Mouse (Mus musculus): ENCODE measurements around the gene Zfp282.
A peak's percentile ranks its signal among the peaks of the same experiment; 100 is the strongest.
"Not testable (repeated sequence)": the region's sequence is repeated elsewhere in the genome, so short reads cannot be mapped to it uniquely, and the experiment has no call there.

Gene Zfp282

DNA sequence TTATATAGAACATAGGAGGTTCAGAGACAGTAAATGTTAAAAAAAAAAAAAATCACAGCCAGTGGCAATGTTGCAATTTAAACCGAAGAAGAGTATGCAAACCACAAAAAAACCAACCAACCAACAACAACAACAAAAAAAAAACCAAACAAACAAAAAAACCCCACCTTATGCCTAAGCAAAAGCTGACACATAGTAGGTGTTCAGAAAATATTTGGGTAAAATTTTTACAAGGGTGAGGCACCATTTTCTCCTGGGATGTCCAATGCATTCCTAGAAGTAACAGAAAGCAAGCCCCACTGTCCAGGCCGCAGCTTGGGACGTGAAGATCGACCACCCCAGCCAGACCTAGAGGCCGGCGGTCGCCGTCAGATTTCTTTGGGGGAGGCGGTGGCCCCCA lies at the start of gene Zfp282:
TSS of gene Zfp282 (plus strand) at position 147 of the 400 bp plus-strand sequence.
- DNase-seq (ENCODE audit: low spot score in 2 of 2) = no peak

DNA sequence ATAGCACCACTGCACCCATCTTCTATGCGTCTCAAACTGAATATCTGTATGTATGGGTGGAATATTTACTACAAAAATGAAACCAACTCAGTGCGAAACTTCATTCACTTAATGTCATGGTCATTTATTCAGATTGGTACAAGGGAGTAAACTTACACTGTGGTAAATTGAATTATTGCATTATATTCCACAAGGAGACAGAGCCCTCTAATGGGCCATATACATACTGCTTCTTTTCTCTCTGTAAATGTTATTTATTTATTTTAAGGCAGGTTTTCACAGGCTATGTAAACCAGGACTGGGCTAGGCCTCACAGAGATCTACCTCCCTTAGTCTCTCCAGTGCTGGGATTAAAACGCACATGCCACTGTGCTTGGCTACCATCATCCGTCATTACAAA lies 49.5 kb upstream of the Zfp282 start:
- no peak for DNase-seq (ENCODE audit: low spot score in 2 of 2)

DNA sequence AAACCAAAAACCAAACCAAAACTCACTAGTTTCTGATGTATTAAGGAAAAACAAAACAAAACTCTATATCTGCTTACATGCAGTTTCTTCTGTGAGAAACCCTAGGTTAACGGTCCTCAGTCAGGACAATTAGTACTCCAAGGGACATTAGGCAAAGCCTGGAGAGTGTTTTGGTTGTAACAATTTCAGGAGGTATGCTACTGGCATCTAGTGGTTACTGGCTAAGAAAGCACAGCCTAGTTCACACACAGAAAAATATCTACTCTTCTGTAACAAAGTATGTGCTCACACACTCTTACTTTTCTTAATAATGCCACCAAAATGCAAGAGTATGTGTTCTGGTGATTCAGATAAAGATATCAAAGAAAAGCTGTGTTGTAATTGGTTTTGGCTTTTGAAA lies 48.1 kb upstream of the Zfp282 start:
- no peak for DNase-seq (ENCODE audit: low spot score in 2 of 2)

DNA sequence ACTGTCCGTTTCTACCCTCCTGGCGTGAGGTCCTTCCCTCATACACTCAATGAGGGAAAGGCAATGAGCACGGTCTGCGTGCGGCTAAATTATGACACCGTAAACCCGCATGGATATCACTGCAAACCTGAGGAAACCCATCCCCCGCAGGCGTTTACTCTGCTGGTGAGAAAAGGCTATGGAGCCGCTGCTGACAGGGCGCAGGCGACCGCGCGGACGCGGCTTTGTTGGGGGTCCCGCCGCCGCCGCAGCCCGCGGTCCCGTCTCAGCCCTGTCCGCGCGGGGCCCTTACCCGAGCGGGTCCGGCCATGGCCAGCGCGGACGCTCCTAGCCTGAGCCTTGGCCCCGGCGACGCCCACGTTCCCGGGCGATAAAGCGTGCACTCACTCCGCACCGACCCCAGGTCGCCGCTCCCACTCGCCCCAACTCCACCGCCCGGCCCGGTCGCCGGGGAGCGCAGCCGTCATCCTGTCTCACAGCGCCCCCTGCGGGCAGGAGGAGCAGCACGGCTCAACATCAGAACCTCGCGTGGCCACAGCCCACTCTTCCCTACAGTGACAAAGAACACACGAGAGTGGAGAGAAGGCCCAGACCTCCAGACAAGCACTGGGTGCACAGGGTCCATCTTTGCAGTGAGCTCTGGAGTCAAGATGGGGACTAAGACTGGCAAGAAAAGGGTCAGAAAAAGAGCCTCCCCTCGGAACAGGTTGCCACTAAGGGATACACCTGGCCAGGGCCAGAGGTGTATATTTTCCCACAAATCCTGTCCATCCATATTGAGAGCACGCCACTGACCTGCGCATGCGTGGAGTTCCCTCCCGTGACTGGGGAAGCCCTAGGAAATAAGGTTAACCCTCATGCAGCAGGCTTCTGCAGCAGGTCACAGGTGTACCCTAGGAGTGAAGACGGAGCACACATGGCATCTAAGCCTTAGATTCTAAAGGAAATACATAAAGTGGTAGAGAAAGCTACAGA lies 46.6 kb upstream of the Zfp282 start, which contains the start of gene Zfp786:
TSS of gene Zfp786 (minus strand) at position 764 of the 975 bp plus-strand sequence.
- DNase-seq (ENCODE audit: low spot score in 2 of 2) = peak; percentile 79 to 86

DNA sequence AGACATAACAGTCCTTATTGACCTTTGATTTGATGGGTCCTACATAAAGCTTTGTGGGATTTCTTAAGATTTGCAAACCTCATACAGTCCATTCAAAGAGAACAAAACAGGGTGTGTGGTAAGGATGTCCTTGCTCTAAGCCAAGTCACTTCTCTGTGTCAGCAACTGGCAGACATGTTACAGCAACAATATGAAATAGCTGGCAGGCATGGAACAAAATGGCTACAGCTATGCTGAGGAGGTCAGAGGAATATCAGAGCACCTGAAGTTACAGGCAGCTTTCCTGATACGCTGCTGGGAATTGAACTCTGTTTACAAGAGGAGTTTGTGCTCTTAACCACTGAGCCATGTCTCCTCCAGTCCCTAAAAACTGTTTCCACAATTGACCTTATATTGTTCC lies 44.8 kb upstream of the Zfp282 start:
- DNase-seq (ENCODE audit: low spot score in 2 of 2) = no peak

DNA sequence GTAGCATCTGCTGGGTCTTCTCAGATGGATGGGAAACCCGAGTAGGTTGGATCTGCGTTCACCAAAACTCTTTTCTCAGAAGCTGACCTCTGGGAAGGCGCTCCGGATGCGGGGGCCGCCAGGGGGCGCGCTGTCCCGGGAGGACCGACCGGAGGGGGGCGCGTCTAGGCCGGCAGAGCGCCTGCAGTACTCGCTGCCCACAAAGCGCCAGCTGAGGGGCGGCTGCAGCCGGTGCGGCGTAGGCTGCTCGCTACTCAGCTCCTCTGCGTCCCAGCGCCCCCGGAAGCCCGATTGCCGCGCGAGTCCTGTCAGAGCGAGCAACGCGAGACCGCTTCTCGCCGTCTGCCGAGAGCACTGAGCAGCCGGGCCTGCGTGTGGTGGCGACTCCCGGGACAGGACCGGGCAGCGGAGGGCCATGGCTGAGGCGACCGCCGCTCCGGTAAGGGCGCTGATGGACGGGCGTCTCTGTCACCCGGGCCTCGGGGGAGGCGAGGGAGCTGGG lies 41.5 kb upstream of the Zfp282 start, which contains the start of gene Zfp398:
TSS of gene Zfp398 (plus strand) at position 180 of the 502 bp plus-strand sequence.
- DNase-seq (ENCODE audit: low spot score in 2 of 2) = peak; percentile 88 to 93

DNA sequence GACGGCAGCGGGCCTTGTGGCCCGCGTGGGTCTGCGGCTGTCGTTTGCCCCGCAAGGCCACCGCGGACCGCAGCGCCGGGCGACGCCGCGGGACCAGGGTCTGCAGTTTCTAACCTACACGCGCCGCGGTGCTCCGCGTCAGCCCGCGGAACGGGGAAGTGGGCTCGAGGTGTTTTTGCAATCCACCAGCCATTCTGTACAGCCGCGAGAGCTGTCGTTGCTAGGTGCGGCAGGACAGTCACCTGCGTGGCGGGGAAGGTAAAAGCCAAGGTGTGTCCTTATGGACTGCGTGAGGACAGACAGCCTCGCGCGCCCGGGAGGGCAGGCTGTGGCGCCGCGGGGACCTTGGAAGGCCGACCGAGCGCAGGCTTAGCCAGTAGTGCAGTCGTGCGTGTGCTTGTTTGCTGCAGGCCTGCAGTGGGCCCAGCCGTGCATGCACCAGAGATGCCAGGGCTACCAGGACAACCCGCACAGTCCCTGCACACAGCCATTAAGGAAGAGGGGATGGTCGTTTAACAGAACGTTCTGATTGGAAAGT lies 41.0 kb upstream of the Zfp282 start:
- peak; percentile 12 to 19 for DNase-seq (ENCODE audit: low spot score in 2 of 2)

DNA sequence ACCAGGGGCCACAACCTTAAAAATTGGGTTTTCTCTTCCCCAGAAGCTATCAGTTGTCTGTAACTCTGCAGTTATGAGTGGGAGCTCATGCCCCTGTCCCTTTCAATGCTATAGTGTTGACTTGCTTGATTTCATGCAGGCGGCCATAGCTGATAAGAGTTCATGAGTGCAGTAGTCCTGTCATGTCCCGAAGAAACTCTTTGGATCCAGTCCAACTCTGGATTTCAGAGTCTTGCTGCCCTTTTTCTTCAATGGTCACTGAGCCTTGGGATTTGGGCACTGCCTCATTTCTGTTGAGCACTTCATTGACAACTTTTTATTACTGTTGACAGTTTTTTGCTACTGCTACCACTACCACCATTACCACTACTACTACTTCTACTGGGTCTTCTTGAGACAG lies 39.4 kb upstream of the Zfp282 start:
- DNase-seq (ENCODE audit: low spot score in 2 of 2) = no peak

DNA sequence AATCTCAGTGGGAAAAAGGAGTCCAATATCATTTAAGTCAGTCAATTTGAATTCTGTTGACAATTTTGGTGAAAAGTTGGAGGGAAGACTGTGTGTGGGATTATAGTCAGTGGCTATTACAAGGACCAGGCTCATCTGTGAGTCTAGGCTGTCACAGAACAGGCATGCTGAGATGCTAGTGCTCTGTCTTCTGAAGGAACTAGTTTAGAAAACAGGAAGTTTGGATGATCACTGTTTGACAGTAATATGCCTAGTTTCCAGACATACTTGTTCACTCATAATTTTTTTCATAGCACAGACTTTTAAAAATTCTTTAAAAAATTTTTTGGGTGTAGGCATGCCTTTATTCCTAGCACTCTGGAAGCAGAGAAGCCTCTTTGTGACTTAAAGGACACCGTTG lies 35.9 kb upstream of the Zfp282 start:
- no peak for DNase-seq (ENCODE audit: low spot score in 2 of 2)

DNA sequence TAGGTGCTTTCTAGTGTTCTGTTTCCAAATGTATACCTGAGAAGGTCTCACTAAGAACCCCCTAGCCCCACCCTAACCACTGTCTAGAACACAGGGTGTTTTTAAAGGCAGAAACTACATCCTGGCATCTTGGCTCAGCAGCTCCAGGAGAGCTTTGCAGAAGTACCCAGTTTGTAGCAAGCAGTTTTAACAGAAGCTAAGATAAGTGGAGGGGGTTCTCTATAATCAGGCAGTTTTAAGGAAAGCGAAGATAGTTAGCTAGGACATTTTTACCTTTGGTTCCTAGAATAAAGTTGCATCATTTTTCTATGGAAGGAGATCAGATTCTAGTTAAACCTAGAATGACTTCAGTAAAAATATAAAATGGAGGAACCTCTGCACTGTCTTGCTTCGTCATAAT lies 35.2 kb upstream of the Zfp282 start:
- DNase-seq (ENCODE audit: low spot score in 2 of 2) = no peak

DNA sequence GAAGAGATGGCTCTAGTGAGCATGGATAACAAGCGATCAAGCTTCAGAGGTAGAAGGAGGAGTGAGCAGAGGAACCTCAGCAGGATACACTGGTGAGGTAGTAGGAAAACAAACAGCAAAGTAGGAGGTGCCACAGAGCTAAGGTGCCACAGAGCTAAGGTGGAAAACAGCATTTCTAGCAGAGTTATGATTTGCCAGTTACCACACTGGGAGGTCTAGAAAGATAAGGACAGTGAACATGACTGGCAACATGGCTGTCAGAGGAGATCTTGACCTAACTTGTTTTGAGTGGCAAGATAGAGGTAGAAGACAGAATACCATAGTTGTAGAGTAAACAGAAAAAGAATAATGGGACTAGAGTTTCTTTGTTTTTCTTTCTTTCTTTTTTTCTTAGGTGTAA lies 34.7 kb upstream of the Zfp282 start:
- DNase-seq (ENCODE audit: low spot score in 2 of 2) = no peak

DNA sequence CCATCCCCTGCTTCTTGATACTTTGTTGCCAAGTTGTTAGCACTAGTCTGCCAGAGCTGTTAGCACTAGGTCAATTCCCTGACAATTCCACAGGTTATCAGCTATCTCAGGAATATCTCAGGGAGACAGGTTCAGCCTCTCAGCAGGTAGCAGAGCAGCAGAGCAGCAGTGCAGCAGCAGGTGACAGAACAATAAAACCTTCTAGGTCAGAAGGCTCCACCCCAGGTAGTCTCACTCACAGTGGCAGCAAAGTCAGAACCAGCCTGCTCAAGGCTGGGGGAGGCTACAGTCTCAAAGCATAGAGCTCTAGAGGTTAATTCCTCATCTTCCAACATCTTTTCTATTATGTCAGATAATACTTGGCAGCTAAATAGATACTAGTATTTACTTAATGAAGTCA lies 31.2 kb upstream of the Zfp282 start:
- no peak for DNase-seq (ENCODE audit: low spot score in 2 of 2)

DNA sequence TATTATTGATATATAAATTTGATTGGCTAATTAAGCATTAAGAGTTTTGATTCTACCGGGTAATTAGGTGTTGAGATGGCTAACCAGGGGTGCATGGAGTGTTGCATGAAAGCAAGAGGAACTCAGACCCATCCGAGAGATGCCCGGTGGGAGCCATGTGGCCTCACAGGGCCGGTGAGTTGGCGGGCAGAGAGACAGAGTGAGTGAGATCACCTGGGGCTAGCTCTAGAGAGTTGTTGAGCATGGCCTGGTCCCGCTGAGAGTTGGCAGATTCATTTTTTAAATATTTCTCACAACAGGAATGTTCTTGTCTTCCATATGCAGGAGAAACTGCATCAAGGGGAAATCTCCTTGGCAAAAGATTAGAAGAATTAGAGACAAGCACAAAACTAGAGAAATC lies 19.8 kb upstream of the Zfp282 start:
- no peak for DNase-seq (ENCODE audit: low spot score in 2 of 2)

DNA sequence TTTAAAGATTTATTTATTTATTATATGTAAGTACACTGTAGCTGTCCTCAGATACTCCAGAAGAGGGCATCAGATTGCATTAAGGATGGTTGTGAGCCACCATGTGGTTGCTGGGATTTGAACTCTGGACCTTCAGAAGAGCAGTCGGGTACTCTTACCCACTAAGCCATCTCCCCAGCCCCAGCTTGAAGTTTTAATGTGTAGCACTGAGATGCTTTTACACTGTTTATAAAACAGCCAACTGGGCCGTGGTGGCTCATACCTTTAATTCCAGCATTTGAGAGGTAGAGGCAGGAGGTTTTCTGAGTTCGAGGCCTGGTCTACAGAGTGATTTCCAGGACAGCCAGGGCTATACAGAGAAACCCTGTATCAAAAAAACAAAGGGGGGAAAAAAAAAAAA lies 19.3 kb upstream of the Zfp282 start:
- DNase-seq (ENCODE audit: low spot score in 2 of 2) = not testable (repeated sequence)

DNA sequence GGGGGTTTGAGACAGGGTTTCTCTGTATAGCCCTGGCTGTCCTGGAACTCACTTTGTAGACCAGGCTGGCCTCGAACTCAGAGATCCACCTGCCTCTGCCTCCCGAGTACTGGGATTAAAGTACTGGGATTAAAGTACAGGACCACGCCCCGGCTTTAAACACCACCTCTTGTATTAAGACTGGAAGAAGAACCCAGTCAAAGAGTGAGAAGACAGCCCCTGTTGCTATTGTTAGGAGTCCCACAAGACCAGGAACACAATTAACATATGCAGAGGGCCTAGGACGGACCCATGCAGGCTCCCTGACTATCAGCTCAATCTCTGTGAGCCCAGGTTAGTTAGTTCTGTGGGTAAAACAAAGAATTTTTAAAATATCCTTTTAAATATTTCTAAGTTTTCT lies 4.7 kb upstream of the Zfp282 start:
- DNase-seq (ENCODE audit: low spot score in 2 of 2) = no peak

DNA sequence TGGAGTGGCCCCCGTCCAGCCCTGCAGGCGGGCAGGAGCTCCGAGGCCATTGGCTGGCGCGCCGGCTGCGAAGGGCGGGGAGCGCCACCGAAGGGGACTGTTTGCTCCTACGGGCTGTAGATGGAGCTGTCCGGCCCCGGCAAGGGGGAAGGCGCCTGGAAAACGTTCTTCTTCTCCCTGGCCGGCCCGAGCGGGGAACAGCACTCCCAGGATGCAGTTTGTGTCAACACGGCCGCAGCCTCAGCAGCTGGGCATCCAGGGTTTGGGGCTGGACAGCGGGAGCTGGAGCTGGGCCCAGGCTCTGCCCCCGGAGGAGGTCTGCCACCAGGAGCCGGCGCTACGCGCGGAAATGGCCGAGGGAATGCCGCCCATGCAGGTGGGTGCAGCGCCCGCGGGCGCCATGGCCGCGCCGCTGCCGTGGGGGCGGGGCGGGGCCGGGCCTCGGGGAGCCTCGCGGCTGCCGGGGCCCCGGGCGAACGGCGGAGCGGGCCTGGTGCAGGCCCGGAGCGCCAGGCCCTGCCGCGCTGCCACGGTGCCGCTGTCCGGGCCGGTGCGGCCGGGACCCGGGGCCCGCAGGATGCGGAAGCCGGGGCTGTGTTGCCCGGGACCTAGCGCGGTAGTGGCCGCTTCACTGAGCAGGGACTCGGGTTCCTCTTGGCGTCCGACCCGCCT lies 593 bp downstream of the Zfp282 start:
- peak; percentile 92 to 93 for DNase-seq (ENCODE audit: low spot score in 2 of 2)

DNA sequence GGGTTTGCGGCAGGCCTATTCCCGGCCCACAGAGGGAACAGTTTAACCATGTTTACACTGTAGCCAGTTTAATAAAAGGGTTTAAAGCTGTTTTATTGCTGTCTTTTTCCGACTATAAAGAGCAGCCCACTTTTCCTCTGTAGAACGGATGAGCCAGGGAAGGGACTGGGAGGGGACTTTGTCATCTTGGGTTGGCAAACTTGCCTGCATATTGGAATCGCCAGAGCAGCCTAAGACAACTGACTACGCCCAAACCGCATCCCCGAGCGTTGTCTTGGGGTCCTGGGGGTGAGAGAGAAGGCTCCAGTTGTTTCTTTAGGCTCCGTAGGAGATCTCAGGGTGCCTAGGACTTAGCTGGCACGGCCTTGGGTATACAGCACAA lies 1.1 kb downstream of the Zfp282 start:
- DNase-seq (ENCODE audit: low spot score in 2 of 2) = no peak

DNA sequence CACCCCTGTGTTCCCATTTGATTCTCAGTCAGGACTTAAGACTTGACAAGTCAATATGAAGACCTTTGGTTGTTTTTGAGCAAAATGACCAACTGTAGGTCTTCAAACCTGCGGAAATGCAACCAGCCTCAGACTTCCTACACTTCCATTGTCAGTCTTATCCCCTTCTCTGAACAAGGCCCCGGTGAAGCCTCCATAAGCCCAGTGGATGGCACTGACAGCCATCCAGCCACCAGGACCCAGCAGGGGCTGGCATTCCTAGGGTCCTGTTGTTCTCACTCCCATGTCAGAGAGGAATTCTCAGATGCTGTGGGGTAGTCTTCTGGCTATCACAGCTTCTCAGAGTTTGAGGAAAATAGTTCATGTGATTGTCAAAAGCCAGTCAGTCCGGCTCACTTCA lies 1.6 kb downstream of the Zfp282 start:
- no peak for DNase-seq (ENCODE audit: low spot score in 2 of 2)

DNA sequence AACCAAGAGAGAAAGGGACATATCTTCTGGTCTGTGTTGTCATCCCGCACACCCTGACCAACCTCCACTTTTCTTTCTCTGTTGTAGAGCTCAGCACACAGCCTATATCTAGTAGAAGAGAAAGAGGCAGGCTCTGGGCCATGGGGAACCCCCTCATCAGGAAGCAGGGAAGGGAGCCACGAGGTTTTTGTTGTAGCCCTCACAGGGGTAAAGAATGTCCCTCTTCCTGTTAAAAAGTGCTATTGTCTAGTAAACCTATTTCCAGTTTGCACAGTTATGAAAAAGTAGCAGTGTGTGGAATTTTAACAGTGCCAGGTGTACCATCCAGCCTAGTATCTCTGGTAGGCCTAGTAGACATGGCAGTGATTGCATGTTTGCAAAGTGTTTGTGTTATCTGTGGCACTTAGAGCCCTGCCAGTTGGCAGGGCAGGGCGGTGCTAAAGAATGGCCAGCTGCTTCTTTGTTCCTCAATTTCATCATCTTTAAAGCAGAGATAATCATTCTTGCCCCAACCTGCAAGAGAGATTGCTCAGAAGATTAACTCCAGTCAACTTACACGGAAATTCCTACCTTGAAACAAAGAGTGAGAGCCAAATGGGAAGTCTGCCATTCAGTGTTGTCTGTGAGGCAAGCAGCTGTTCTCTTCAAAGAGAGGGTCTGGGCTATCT lies 2.2 kb downstream of the Zfp282 start:
- DNase-seq (ENCODE audit: low spot score in 2 of 2) = no peak

DNA sequence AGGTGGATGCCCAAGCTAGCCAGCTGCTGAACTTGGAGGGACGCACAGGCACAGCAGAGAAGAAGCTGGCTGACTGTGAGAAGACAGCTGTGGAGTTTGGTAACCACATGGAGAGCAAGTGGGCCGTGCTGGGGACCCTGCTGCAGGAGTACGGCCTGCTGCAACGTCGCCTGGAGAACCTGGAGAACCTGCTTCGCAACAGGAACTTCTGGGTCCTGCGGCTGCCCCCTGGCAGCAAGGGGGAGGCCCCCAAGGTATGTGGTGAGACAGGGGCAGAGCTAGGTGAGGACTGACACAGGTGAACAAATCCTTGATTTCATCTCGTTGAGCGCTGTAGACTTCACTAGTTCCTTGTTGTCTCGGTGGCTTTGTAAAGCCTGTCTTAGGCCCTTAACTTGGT lies 3.2 kb downstream of the Zfp282 start:
- no peak for DNase-seq (ENCODE audit: low spot score in 2 of 2)

DNA sequence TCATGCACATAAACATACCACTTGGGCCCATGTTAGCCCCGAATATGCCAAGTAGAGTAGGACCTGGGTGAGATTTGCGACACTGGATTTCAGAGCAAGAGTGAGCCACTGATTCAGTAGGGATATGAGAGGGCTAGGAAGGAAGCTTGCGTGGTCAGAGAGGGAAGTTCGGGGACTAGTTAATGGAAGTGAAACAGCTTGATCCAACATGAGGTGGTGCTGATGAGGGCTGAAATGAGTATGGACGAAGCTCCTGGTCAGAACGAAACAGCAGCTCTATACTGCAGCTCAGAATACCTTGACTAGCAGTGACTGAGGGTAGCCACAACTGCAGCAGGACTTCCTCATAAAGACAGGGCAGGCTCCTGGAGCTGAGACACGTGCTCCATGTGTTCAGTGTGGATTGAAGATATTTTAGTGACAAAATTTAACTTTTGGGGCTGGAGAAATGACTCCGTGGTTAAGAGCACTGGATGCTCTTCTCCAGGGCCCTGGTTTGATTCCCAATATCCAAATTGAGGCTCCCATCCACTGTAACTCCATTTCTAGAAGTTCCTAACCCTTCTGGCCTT lies 11.9 kb downstream of the Zfp282 start:
- DNase-seq (ENCODE audit: low spot score in 2 of 2) = peak in 1 of 2 experiments; percentile 10

DNA sequence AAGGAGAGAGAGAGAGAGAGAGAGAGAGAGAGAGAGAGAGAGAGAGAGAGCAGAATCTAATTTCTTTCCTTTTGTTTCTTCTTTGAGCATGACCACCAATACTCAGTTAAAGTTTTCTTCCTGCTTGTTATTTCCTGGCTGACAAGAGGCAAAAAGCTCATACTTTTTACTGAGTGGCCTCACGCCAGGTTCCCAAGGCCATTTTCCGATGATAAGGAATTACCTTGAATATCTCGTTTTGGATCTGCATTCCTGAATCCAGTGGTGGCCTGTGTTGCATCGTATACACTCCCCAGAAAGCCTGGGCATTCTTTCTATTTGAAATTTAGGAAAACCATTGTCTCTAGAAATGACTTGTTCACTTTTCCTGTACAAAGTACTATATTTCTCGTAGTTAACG lies 22.4 kb downstream of the Zfp282 start:
- no peak for DNase-seq (ENCODE audit: low spot score in 2 of 2)

Data from heart, adult 9 months (tissue).